Mouse (Mus musculus) lung, embryonic 14.5 days (tissue): ENCODE data around the gene Ifna1. TPM values are rescaled to one million over a fixed set of nuclear protein-coding genes. Genes with fewer than 3 reads are reported as not detected.
"Not testable (repeated sequence)": the region's sequence is repeated elsewhere in the genome, so short reads cannot be mapped to it uniquely, and the experiment has no call there.

Source experiments
- ATAC-seq: fragments of 200-750 bp; cut with Nextera tagmentation; 2 replicates; pipeline ENCODE4 v1.8.0; 2017; ENCODE audit warnings: mild to moderate bottlenecking, moderate TSS enrichment, moderate library complexity; ENCODE audit not compliant: insufficient read depth
- DNase-seq: peaks from one replicate; pipeline ENCODE4 v3.0.0-alpha.2; 2015
- H3K27ac ChIP-seq: fragments of 300-500 bp; sonication (generic); 2 replicates; pipeline ENCODE4 v1.5.1; 2014; ENCODE audit warnings: low read depth, mild to moderate bottlenecking, moderate library complexity
- H3K27me3 ChIP-seq: fragments of 300-500 bp; sonication (generic); 2 replicates; pipeline ENCODE4 v1.6.1; 2014; ENCODE audit warnings: low read length, control low read depth; ENCODE audit not compliant: insufficient read depth
- H3K36me3 ChIP-seq: fragments of 300-500 bp; sonication (generic); 2 replicates; pipeline ENCODE4 v1.6.1; 2014; ENCODE audit warnings: control low read depth; ENCODE audit not compliant: insufficient read depth
- H3K4me1 ChIP-seq: fragments of 300-500 bp; sonication (generic); 2 replicates; pipeline ENCODE4 v1.6.1; 2014; ENCODE audit warnings: antibody characterized with exemption, control low read depth; ENCODE audit not compliant: insufficient read depth
- H3K4me2 ChIP-seq: fragments of 300-500 bp; sonication (generic); 2 replicates; pipeline ENCODE4 v1.6.1; 2014; ENCODE audit warnings: mild to moderate bottlenecking
- H3K4me3 ChIP-seq: fragments of 300-500 bp; sonication (generic); 2 replicates; pipeline ENCODE4 v1.5.1; 2014; ENCODE audit warnings: low read depth, low read length
- H3K9ac ChIP-seq: fragments of 300-500 bp; sonication (generic); 2 replicates; pipeline ENCODE4 v1.6.1; 2014
- H3K9me3 ChIP-seq: fragments of 300-500 bp; sonication (generic); 2 replicates; pipeline ENCODE4 v1.6.1; 2016; ENCODE audit warnings: low read depth, low read length, control low read depth
- CTCF ChIP-seq: IDR thresholded peaks from 2 replicates; pipeline ENCODE4 v1.5.1; 2016; ENCODE audit warnings: antibody characterized with exemption, low read depth
- WGBS: fragments of 180-500 bp; shearing (Covaris S2); extraction: QIAGEN DNeasy Blood & Tissue Kit; methylation state at CpG from one replicate; pipeline ENCODE4 v1.1.7; 2014; 5-methylcytosine and 5-hydroxymethylcytosine counted together
- polyA plus RNA-seq: library from polyadenylated mRNA; unstranded; fragments of >200 nt; fragmentation: Nextera tagmentation; extraction: Ambion mirVana; gene quantifications from 2 replicates; pipeline ENCODE4 v1.2.1, GENCODE M21; 2014

Ifna1 gene
- polyA plus RNA-seq, 1 experiment from 2014 or later, result not detected

DNA sequence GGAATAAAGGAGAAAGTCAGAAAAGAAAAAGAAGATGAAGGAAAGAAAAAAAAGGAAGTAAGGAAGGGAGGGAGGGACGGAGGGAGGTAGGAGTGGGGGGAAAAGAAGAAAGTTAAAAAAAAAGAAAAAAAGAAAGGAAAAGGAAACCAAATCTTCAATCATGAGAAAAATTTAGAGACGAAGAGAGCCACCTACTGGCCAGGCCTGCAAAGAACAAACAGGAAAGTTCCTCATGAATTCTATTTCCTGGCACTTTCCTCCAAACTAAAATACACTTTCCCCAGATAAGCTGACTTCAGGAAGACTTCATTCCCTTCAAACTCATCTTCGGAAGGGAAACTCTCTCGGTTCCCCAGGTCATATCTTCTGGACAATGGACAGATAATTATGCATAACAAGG is 19.4 kb upstream of the Ifna1 start:
- Histone ChIP-seq H3K9ac (no peak overlapping the region), H3K27me3 (no peaks in the 10 kb centered on the region), H3K27ac (no peak overlapping the region), H3K4me2 (no peak overlapping the region), H3K4me1 (no peaks in the 10 kb centered on the region), H3K36me3 (no peaks in the 10 kb centered on the region), H3K4me3 (no peak overlapping the region), H3K9me3 (no peaks in the 10 kb centered on the region)
- no peak for ATAC-seq
- 30% methylated on average over 4 of the region's 4 CpGs for WGBS
- DNase-seq, result peak; percentile 63
- TF ChIP-seq CTCF, result peak; percentile 45

DNA sequence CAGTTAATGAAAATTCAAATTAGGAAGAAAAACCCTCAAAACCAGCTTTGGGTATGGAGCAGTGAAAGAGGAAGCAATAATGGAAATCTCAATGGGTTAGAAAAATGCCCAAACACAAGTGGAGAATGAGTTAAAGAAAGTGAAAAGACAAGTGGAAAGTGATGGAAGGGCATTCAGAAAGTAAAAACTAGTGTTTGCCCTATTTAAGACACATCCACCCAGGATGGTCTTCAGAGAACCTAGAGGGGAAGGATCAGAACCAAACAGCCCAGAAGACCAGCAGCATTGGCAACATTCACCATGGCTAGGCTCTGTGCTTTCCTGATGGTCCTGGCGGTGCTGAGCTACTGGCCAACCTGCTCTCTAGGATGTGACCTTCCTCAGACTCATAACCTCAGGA is 14.7 kb upstream of the Ifna1 start, which contains the start of gene Ifna5:
Gene Ifna5, plus strand, starts transcription at position 301 of the 400 bp plus-strand sequence.
- H3K27ac ChIP-seq, ATAC-seq, H3K9ac ChIP-seq, H3K27me3 ChIP-seq, H3K36me3 ChIP-seq, H3K4me1 ChIP-seq, DNase-seq, H3K4me2 ChIP-seq, H3K9me3 ChIP-seq, H3K4me3 ChIP-seq: not testable (repeated sequence)
- WGBS, result 82% methylated on average over 1 of the region's 1 CpGs

DNA sequence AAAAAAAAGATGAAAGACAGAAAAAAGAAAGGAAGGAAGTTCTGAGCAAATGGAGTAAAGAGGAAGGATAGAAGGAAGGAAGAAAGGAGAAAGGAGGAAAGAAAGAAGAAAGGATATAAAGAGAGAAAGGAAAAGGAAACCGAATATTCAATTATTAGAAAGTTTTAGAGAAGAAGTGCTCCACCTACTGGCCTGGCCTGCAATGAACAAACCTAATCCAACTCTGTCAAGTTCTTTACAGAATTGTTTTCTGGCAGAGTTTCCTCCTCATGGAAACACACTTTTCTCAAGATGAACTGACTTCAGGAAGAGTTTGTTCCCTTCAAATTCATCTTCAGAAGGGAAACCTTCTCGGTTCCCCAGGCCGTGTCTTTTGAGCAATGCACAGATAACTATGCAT is 11.1 kb upstream of the Ifna1 start:
- TF ChIP-seq CTCF, result peak; percentile 53
- 42% methylated on average over 3 of the region's 3 CpGs for WGBS
- Histone ChIP-seq H3K27me3 (no peaks in the 10 kb centered on the region), H3K4me3 (no peak overlapping the region), H3K9ac (no peak overlapping the region), H3K36me3 (no peaks in the 10 kb centered on the region), H3K27ac (no peak overlapping the region), H3K4me1 (no peaks in the 10 kb centered on the region), H3K9me3 (no peaks in the 10 kb centered on the region), H3K4me2 (no peak overlapping the region)
- ATAC-seq (no peak), DNase-seq (peak; percentile 52)

DNA sequence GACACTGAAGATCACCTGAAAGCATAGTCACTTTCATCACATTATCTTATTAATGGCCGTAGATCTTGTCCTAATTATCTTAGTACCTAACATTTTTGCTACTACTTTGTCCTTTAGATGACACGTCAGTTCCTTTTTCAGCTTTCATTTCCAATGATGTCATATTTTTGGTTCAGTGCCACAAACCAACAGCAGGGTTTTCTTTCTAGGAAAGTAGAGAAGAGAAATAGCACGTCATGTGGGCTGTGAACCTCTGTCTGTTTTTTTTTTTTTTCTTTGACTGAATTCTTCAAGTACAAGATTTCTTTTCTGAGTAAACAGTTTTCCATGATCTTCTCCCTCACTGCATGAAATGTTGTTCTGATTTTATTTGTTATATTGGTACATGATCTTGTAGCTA is 9.8 kb upstream of the Ifna1 start:
- WGBS, result 50% methylated on average over 3 of the region's 3 CpGs
- no peak for TF ChIP-seq CTCF
- no peak overlapping the region for H3K4me3 ChIP-seq
- no peaks in the 10 kb centered on the region for H3K27me3 ChIP-seq
- H3K9ac ChIP-seq, result no peak overlapping the region
- no peak overlapping the region for H3K27ac ChIP-seq
- H3K4me1 ChIP-seq, result no peaks in the 10 kb centered on the region
- H3K4me2 ChIP-seq, result no peak overlapping the region
- no peaks in the 10 kb centered on the region for H3K36me3 ChIP-seq
- ATAC-seq (no peak), DNase-seq (no peak)
- no peaks in the 10 kb centered on the region for H3K9me3 ChIP-seq

DNA sequence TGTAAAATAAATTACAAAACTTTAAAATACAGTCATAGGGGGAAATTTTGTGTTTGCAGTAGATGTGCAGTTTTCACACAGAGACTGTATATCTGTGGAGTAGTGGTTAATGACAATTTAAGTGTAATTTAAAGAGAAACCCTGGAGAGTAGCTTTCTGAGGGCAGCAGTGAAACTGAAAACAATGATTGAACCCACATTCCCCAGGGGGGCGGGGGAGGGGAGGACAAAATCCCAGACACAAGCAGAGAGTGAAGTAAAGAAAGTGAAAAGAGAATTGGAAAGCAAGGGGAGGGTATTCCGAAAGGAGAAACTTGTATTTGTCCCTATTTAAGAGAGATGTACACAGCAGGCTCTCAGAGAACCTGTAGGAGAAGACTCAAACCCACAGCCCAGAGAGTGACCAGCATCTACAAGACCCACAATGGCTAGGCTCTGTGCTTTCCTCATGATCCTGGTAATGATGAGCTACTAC is 8.4 kb upstream of the Ifna1 start, which contains the start of gene Ifna4:
Gene Ifna4, plus strand, starts transcription at position 424 of the 474 bp plus-strand sequence.
- no peak for TF ChIP-seq CTCF
- ATAC-seq (no peak), DNase-seq (no peak)
- H3K27me3 ChIP-seq, result no peaks in the 10 kb centered on the region
- H3K4me3 ChIP-seq, result no peak within 1 kb of the TSS
- no peaks in the 10 kb centered on the region for H3K9me3 ChIP-seq
- H3K4me2 ChIP-seq, result no peak within 1 kb of the TSS
- H3K27ac ChIP-seq, result no peak within 1 kb of the TSS
- 41% methylated on average over 2 of the region's 2 CpGs for WGBS
- H3K9ac ChIP-seq, result no peak within 1 kb of the TSS
- H3K36me3 ChIP-seq, result no peaks in the 10 kb centered on the region
- H3K4me1 ChIP-seq, result no peaks in the 10 kb centered on the region

DNA sequence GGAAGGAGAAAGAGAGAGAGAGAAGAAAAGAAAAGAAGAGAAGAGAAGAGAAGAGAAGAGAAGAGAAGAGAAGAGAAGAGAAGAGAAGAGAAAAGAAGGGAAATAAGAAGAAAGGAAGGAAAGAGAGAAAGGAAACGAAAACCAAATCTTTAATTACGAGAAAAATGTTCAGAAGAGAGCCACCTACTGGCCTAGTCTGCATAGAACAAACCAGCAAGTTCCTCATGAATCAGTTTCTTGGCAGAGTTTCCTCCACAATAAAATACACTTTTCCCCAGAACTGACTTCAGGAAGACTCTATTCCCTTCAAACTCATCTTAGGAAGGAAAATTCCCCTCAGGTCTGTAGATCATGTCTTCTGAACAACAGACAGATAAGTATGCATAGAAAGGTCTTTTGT is 4.6 kb upstream of the Ifna1 start:
- no peak for ATAC-seq
- no peak for TF ChIP-seq CTCF
- no peak overlapping the region for H3K4me2 ChIP-seq
- no peaks in the 10 kb centered on the region for H3K9me3 ChIP-seq
- no peak overlapping the region for H3K9ac ChIP-seq
- DNase-seq, result no peak
- WGBS, result 34% methylated on average over 2 of the region's 2 CpGs
- H3K4me1 ChIP-seq, result no peaks in the 10 kb centered on the region
- H3K27me3 ChIP-seq, result no peaks in the 10 kb centered on the region
- H3K4me3 ChIP-seq, result no peak overlapping the region
- H3K36me3 ChIP-seq, result no peaks in the 10 kb centered on the region
- H3K27ac ChIP-seq, result no peak overlapping the region

DNA sequence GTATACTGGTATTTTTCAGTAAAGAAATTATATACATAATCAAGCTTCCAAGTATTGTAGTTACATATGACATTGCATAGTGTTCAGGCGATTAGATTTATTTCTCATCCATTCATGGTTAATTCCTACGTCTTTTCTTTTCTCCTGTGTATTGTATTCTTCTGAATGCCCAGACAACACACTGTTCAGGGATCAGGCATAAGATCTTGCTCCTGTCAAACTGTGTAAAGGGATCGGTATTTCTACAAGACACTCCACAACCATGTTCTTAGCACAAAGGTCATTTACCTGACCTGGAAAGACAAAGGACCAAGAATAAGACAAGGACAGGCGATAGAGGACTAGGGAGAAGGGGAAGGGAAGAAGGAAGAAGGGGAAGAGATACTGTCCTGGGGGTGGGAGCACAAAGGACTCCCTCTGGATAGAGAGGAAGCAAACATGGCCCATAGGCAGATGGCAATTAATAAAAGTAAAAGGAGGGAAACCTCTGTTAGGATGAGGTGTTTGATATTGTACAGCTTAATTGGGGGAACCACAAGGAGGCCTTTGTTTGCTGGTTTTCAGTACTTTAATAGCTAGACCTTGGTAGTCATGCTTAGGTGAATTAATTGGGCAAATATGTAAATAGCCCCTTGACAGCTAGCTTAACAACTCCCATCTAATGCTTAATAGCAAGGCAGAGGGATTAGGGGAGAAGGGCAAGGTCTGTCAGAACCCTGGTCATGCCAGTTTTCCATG is 1.3 kb downstream of the Ifna1 start:
- Histone ChIP-seq H3K27me3 (no peaks in the 10 kb centered on the region), H3K36me3 (no peaks in the 10 kb centered on the region), H3K9me3 (no peaks in the 10 kb centered on the region), H3K4me2 (no peak overlapping the region), H3K4me3 (no peak overlapping the region), H3K4me1 (no peaks in the 10 kb centered on the region), H3K27ac (no peak overlapping the region), H3K9ac (no peak overlapping the region)
- TF ChIP-seq CTCF, result no peak
- DNase-seq (no peak), ATAC-seq (no peak)
- WGBS, result 68% methylated on average over 4 of the region's 4 CpGs

DNA sequence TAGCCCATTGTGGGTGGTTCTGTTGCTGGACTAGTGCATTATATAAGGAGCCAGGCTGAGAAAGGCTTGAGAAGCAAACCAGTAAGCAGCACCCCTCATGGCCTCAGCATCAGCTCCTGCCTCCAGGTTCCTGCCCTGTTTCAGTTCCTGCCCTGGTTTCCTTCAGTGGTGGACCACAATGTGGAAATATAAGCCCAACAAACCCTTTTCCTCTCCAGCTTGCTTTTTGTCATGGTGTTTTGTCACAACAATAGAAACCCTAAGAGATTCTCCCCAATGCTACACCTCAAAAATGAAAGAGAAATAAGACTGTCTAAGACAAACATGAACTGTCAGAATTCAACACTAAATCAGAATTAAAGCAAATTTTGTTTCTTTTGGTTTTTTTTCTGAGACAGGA is 9.3 kb downstream of the Ifna1 start:
- Histone ChIP-seq H3K9ac (no peak overlapping the region), H3K4me3 (no peak overlapping the region), H3K4me2 (no peak overlapping the region), H3K27me3 (0 out of 2 replicates have a peak, but pooled peaks cover 4% of the 10 kb centered on the region), H3K9me3 (no peaks in the 10 kb centered on the region), H3K36me3 (no peaks in the 10 kb centered on the region), H3K4me1 (no peaks in the 10 kb centered on the region), H3K27ac (no peak overlapping the region)
- no peak for DNase-seq
- no peak for ATAC-seq
- no peak for TF ChIP-seq CTCF
